Mouse (Mus musculus) liver, embryonic 18 days (tissue): Measurements from ENCODE around the gene Melk. TPM values are rescaled to one million over a fixed set of nuclear protein-coding genes. Genes with fewer than 3 reads are reported as not detected.

ENCODE experiments used
- polyA plus RNA-seq: library from polyadenylated mRNA; depleted of rRNA; stranded (reverse); fragments of >200 nt; gene quantifications from 2 replicates; pipeline ENCODE4 v1.2.3, GENCODE M21; 2012; rRNA removed

Gene Melk
- polyA plus RNA-seq: 4.3 TPM in 2 replicates

DNA sequence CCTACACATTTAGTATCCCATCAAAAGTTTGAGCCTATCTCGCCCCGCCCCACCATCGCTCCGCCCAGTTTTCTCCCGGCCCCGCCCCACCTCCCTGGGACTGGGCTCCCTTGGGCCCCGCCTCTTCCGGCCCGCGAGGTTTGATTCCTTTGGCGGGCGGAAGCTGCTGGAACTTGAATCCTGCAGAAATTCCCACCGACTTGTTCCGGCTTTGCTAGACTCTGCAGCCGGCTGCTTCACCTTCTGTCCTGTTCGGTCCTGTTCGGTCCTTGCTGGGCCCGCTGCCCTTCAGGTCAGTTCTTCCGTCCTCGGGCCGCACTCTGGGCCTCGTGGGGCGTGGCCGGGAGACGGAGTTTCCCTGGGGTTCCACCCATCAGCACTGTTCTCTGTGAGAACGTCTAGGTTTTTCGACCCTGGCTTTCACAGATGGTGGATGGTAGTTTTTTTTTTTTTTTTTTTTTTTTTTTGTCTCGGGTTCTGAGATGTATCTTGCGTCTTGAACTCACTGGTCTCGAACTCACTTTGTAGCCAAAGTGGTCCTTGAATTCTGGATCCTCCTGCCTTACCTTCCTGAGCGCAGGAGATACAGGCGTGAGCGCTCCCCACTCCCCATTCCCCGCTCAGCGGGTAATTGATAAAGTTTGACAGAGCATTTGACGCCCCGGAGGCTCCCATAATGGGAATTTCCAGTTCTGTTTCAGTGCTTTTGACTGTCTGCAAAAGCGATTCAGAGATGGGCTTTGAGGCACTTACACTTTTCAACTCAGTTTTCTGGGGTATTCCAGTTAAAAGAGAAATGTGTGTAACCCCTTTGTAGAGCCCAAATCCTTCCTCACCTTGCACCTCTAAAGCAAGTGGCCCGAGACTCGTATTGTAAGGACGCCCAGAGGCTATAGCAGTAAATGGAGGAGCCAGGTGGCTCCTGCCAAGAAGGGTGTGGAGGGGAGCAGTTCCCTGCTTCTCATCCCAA, at the start of gene Melk:
Gene Melk, plus strand, starts transcription at position 96 of the 970 bp plus-strand sequence.

Other genes with a start within 250 kb of the Melk start
- gene Gne, start 216.7 kb upstream of the Melk start, polyA plus RNA-seq: 20.2 and 25.8 TPM in 2 replicates
- gene Rnf38, start 67.1 kb upstream of the Melk start, polyA plus RNA-seq: 17.5 and 19.8 TPM in 2 replicates